Mouse (Mus musculus): ENCODE data around the gene Tnn. TPM values are rescaled to one million over a fixed set of nuclear protein-coding genes. Genes with fewer than 3 reads are reported as not detected.

Tnn gene
- polyA plus RNA-seq, 1 experiment from 2014 or later = 0.03 TPM

- TF ChIP-seq CTCF (IDR thresholded peaks at IDR 0.05) = no peak
- in situ Hi-C loops (cut with MboI; ENCODE audit: low pct_unique_long_range_greater_than_20kb) = no loop called here
- H3K27me3 ChIP-seq = no peaks in the 10 kb centered on the region
- ATAC-seq = peak; percentile 41
- ChIA-PET CTCF (interaction anchor here (0.7 to 2.7 kb wide), 10 partner anchors 8 to 116 kb away, joined by 3 to 14 read pairs (median 4); no protein-coding TSS in a partner anchor), POLR2A (interaction anchor here (1.6 kb wide), 1 partner anchor 67 kb away, joined by 4 read pairs; no protein-coding TSS in a partner anchor)
- no peak for DNase-seq (ENCODE audit: low read depth, low spot score)
Measured at GRCm38 (mm10) chr1:160045056-160045715, 108.2 kb downstream of the Tnn start.

- no peaks in the 10 kb centered on the region for H3K27me3 ChIP-seq
- no peak for DNase-seq (ENCODE audit: low read depth, low spot score)
- in situ Hi-C loops (cut with MboI; ENCODE audit: low pct_unique_long_range_greater_than_20kb) = no loop called here
- peak; percentile 94 for TF ChIP-seq CTCF (IDR thresholded peaks at IDR 0.05)
- ATAC-seq = peak; percentile 93
- CTCF ChIA-PET = interaction anchor here (0.7 to 2.7 kb wide), 9 partner anchors 9 to 116 kb away, joined by 3 to 14 read pairs (median 4); no protein-coding TSS in a partner anchor
- POLR2A ChIA-PET = interaction anchor here (1.6 kb wide), 1 partner anchor 66 kb away, joined by 4 read pairs; no protein-coding TSS in a partner anchor
Measured at GRCm38 (mm10) chr1:160044237-160045021, 109.0 kb downstream of the Tnn start, which contains the start of gene 4930523C07Rik. Gene 4930523C07Rik, plus strand, starts transcription at chr1:160044382.

- CTCF ChIA-PET = interaction anchor here (1.8 to 2.7 kb wide), 3 partner anchors 10 to 36 kb away, joined by 4 to 14 read pairs (median 7); no protein-coding TSS in a partner anchor
- DNase-seq (ENCODE audit: low read depth, low spot score) = no peak
- ATAC-seq = no peak
Measured at GRCm38 (mm10) chr1:160043271-160043975, 110.0 kb downstream of the Tnn start.

GRCm38 (mm10) chr1:160042351-160042750 lies 111.0 kb downstream of the Tnn start:
- no peaks in the 10 kb centered on the region for H3K27me3 ChIP-seq
- CTCF ChIA-PET = no interaction called here
- no peak for DNase-seq (ENCODE audit: low read depth, low spot score)
- in situ Hi-C loops (cut with MboI; ENCODE audit: low pct_unique_long_range_greater_than_20kb) = no loop called here
- ATAC-seq = no peak
- no peak for TF ChIP-seq CTCF (IDR thresholded peaks at IDR 0.05)
- POLR2A ChIA-PET = no interaction called here

More at GRCm38 (mm10) chr1:160043271-160043975, 110.0 kb downstream of the Tnn start:
- no peaks in the 10 kb centered on the region for H3K27me3 ChIP-seq
- no peak for TF ChIP-seq CTCF (IDR thresholded peaks at IDR 0.05)
- in situ Hi-C loops (cut with MboI; ENCODE audit: low pct_unique_long_range_greater_than_20kb) = no loop called here
- POLR2A ChIA-PET = no interaction called here

- no peaks in the 10 kb centered on the region for H3K27me3 ChIP-seq
- POLR2A ChIA-PET = no interaction called here
- CTCF ChIA-PET = interaction anchor here (1.4 kb wide), 1 partner anchor 37 kb away, joined by 3 read pairs; no protein-coding TSS in a partner anchor
- DNase-seq (ENCODE audit: low read depth, low spot score) = no peak
- no peak for ATAC-seq
- in situ Hi-C loops (cut with MboI; ENCODE audit: low pct_unique_long_range_greater_than_20kb) = no loop called here
- TF ChIP-seq CTCF (IDR thresholded peaks at IDR 0.05) = no peak
Measured at GRCm38 (mm10) chr1:160041264-160041775, 112.1 kb downstream of the Tnn start.

GRCm38 (mm10) chr1:160039951-160040645 lies 113.3 kb downstream of the Tnn start:
- DNase-seq (ENCODE audit: low read depth, low spot score) (no peak), ATAC-seq (peak; percentile 48)
- in situ Hi-C loops (cut with MboI; ENCODE audit: low pct_unique_long_range_greater_than_20kb) = no loop called here
- ChIA-PET POLR2A (interaction anchor here (0.6 kb wide), 2 partner anchors 17 to 126 kb away, joined by 4 read pairs; no protein-coding TSS in a partner anchor), CTCF (interaction anchor here (1.3 to 1.4 kb wide), 2 partner anchors 36 to 128 kb away, joined by 3 read pairs; no protein-coding TSS in a partner anchor)
- no peak for TF ChIP-seq CTCF (IDR thresholded peaks at IDR 0.05)
- no peaks in the 10 kb centered on the region for H3K27me3 ChIP-seq

GRCm38 (mm10) chr1:160036996-160037521 lies 116.3 kb downstream of the Tnn start:
- no peak for DNase-seq (ENCODE audit: low read depth, low spot score)
- POLR2A ChIA-PET = no interaction called here
- CTCF ChIA-PET = interaction anchor here (1.0 kb wide), 1 partner anchor 14 kb away, joined by 4 read pairs; no protein-coding TSS in a partner anchor
- TF ChIP-seq CTCF (IDR thresholded peaks at IDR 0.05) = no peak
- in situ Hi-C loops (cut with MboI; ENCODE audit: low pct_unique_long_range_greater_than_20kb) = no loop called here
- no peak for ATAC-seq
- no peaks in the 10 kb centered on the region for H3K27me3 ChIP-seq

- CTCF ChIA-PET = no interaction called here
- in situ Hi-C loops (cut with MboI; ENCODE audit: low pct_unique_long_range_greater_than_20kb) = no loop called here
- H3K27me3 ChIP-seq = no peaks in the 10 kb centered on the region
- no peak for ATAC-seq
- POLR2A ChIA-PET = no interaction called here
- no peak for TF ChIP-seq CTCF (IDR thresholded peaks at IDR 0.05)
- DNase-seq (ENCODE audit: low read depth, low spot score) = no peak
Measured at GRCm38 (mm10) chr1:160035561-160035960, 117.8 kb downstream of the Tnn start.

Other genes starting within 250 kb of the Tnn start
- gene 4930523C07Rik, start 109.2 kb downstream of the Tnn start, polyA plus RNA-seq (2021) = 33.1 TPM
- 97.8 TPM for gene Mrps14, start 41.6 kb upstream of the Tnn start, polyA plus RNA-seq (2021)
- 136 TPM for gene Cacybp, start 59.3 kb upstream of the Tnn start, polyA plus RNA-seq (2021)